Mouse (Mus musculus) CH12.LX (cell line): ENCODE data around the gene Traf5. TPM values are rescaled to one million over a fixed set of nuclear protein-coding genes. Genes with fewer than 3 reads are reported as not detected.

ENCODE experiments used
- DNase-seq: peaks from one replicate; pipeline ENCODE4 v3.0.0-alpha.2; 2013; ENCODE audit errors: extremely low read depth
- H3K27ac ChIP-seq: 2 replicates; pipeline ENCODE4 v1.5.1; 2012; ENCODE audit warnings: low read depth, mild to moderate bottlenecking, control low read depth, moderate library complexity; ENCODE audit not compliant: insufficient read depth
- H3K27me3 ChIP-seq: replicated peaks from 2 replicates; pipeline ENCODE3; 2012; ENCODE audit warnings: inconsistent platforms
- H3K36me3 ChIP-seq, 2 experiments: replicated peaks in 1 of 2; 2 replicates each; pipeline versions ENCODE3 to v1.6.1; 2012; ENCODE audit warnings: inconsistent platforms in 1 of 2, low read length in 1 of 2, mild to moderate bottlenecking in 1 of 2, mixed read lengths in 1 of 2, moderate library complexity in 1 of 2; ENCODE audit not compliant: control insufficient read depth in 1 of 2, insufficient read depth in 1 of 2
- H3K4me1 ChIP-seq, 2 experiments: 2 replicates each; pipeline ENCODE4 v1.6.1; 2012; ENCODE audit warnings: inconsistent platforms in 1 of 2, moderate library complexity in 1 of 2; ENCODE audit not compliant: insufficient read depth in 2 of 2, control insufficient read depth in 1 of 2
- H3K4me2 ChIP-seq: 2 replicates; pipeline ENCODE4 v1.6.1; 2012; ENCODE audit warnings: low read depth, mild to moderate bottlenecking, control low read depth; ENCODE audit not compliant: poor library complexity, insufficient read depth, severe bottlenecking
- H3K4me3 ChIP-seq, 3 experiments: fragments of 150-350 bp in 1 of 3; sonication (generic) in 1 of 3; replicated peaks in 1 of 3; 2 replicates each; pipeline versions ENCODE3 to v1.5.1; 2011 to 2012; ENCODE audit warnings: low read depth in 2 of 3, low read length in 2 of 3, mild to moderate bottlenecking in 2 of 3, moderate library complexity in 2 of 3, control low read depth in 1 of 3, improper control_type of control experiment in 1 of 3, inconsistent platforms in 1 of 3, mixed read lengths in 1 of 3; ENCODE audit not compliant: poor library complexity in 1 of 3
- H3K79me2 ChIP-seq: replicated peaks from 2 replicates; pipeline ENCODE4 v1.6.1; 2012; ENCODE audit warnings: mild to moderate bottlenecking, moderate library complexity; ENCODE audit not compliant: control insufficient read depth, poor library complexity, insufficient read depth, severe bottlenecking; ENCODE audit errors: extremely low read depth
- H3K9ac ChIP-seq: 2 replicates; pipeline ENCODE4 v1.6.1; 2012; ENCODE audit warnings: low read depth, mild to moderate bottlenecking, control low read depth, moderate library complexity; ENCODE audit not compliant: insufficient read depth
- H3K9me3 ChIP-seq: replicated peaks from 2 replicates; pipeline ENCODE3; 2012; ENCODE audit warnings: low read length, inconsistent platforms, mixed read lengths
- BHLHE40 ChIP-seq: IDR thresholded peaks from 2 replicates; pipeline ENCODE4 v1.6.1; 2011; ENCODE audit warnings: mild to moderate bottlenecking, low read depth, low read length, improper control_type of control experiment
- CHD1 ChIP-seq: IDR thresholded peaks from 2 replicates; pipeline ENCODE4 v1.6.1; 2012; ENCODE audit warnings: low read depth, low read length, improper control_type of control experiment, inconsistent platforms
- CHD2 ChIP-seq: IDR thresholded peaks from 2 replicates; pipeline ENCODE4 v1.6.1; 2011; ENCODE audit warnings: low read length, improper control_type of control experiment
- E2F4 ChIP-seq: IDR thresholded peaks from 2 replicates; pipeline ENCODE4 v1.6.1; 2011; ENCODE audit warnings: low read depth, low read length, improper control_type of control experiment; ENCODE audit not compliant: insufficient replicate concordance
- ELF1 ChIP-seq: IDR thresholded peaks from 2 replicates; pipeline ENCODE4 v1.6.1; 2014; ENCODE audit warnings: low read depth, mild to moderate bottlenecking, inconsistent platforms, low read length, improper control_type of control experiment
- ETS1 ChIP-seq: conservative IDR thresholded peaks from 2 replicates; pipeline ENCODE4 v1.6.1; 2012; ENCODE audit warnings: low read depth, mild to moderate bottlenecking, inconsistent platforms, low read length, improper control_type of control experiment, moderate library complexity
- GABPA ChIP-seq: IDR thresholded peaks from 2 replicates; pipeline ENCODE4 v1.6.1; 2012; ENCODE audit warnings: low read depth, low read length, improper control_type of control experiment, inconsistent platforms; ENCODE audit not compliant: insufficient replicate concordance
- IRF4 ChIP-seq: IDR thresholded peaks from 2 replicates; pipeline ENCODE4 v1.6.1; 2014; ENCODE audit warnings: low read depth, mild to moderate bottlenecking, inconsistent platforms, low read length, improper control_type of control experiment
- JUN ChIP-seq: IDR thresholded peaks from 2 replicates; pipeline ENCODE4 v1.6.1; 2011; ENCODE audit warnings: low read depth, mild to moderate bottlenecking, low read length, improper control_type of control experiment, moderate library complexity; ENCODE audit not compliant: insufficient read depth
- JUND ChIP-seq: conservative IDR thresholded peaks from 2 replicates; pipeline ENCODE4 v1.6.1; 2011; ENCODE audit warnings: low read depth, low read length, improper control_type of control experiment
- KAT2A ChIP-seq: IDR thresholded peaks from 2 replicates; pipeline ENCODE4 v1.6.1; 2012; ENCODE audit warnings: low read length, improper control_type of control experiment, inconsistent platforms; ENCODE audit not compliant: insufficient replicate concordance
- MAZ ChIP-seq: IDR thresholded peaks from 2 replicates; pipeline ENCODE4 v1.6.1; 2012; ENCODE audit warnings: low read depth, mild to moderate bottlenecking, inconsistent platforms, low read length, improper control_type of control experiment, moderate library complexity
- MXI1 ChIP-seq: IDR thresholded peaks from 2 replicates; pipeline ENCODE4 v1.6.1; 2011; ENCODE audit warnings: mild to moderate bottlenecking, low read depth, low read length, improper control_type of control experiment
- NELFE ChIP-seq: IDR thresholded peaks from 2 replicates; pipeline ENCODE4 v1.6.1; 2011; ENCODE audit warnings: low read depth, low read length, improper control_type of control experiment
- NRF1 ChIP-seq: IDR thresholded peaks from 2 replicates; pipeline ENCODE4 v1.6.1; 2014; ENCODE audit warnings: low read depth, mild to moderate bottlenecking, inconsistent platforms, low read length, improper control_type of control experiment, moderate library complexity
- POLR2A ChIP-seq: IDR thresholded peaks from 2 replicates; pipeline ENCODE4 v1.6.1; 2011; ENCODE audit warnings: low read depth, mild to moderate bottlenecking, improper control_type of control experiment, low read length
- POLR2AphosphoS2 ChIP-seq: IDR thresholded peaks from 2 replicates; pipeline ENCODE4 v1.6.1; 2011; ENCODE audit warnings: low read depth, low read length, improper control_type of control experiment
- RAD21 ChIP-seq: IDR thresholded peaks from 2 replicates; pipeline ENCODE4 v1.6.1; 2011; ENCODE audit warnings: low read depth, mild to moderate bottlenecking, low read length, improper control_type of control experiment, moderate library complexity
- RCOR1 ChIP-seq: conservative IDR thresholded peaks from 2 replicates; pipeline ENCODE4 v1.6.1; 2012; ENCODE audit warnings: low read depth, mild to moderate bottlenecking, inconsistent platforms, low read length, improper control_type of control experiment
- SMC3 ChIP-seq: IDR thresholded peaks from 2 replicates; pipeline ENCODE4 v1.6.1; 2011; ENCODE audit warnings: low read depth, low read length, improper control_type of control experiment
- TBP ChIP-seq: conservative IDR thresholded peaks from 2 replicates; pipeline ENCODE4 v1.6.1; 2011; ENCODE audit warnings: low read depth, low read length, improper control_type of control experiment
- TCF12 ChIP-seq: IDR thresholded peaks from 2 replicates; pipeline ENCODE4 v1.6.1; 2014; ENCODE audit warnings: low read depth, mild to moderate bottlenecking, inconsistent platforms, low read length, improper control_type of control experiment
- USF1 ChIP-seq: IDR thresholded peaks from 2 replicates; pipeline ENCODE4 v1.6.1; 2014; ENCODE audit warnings: low read depth, mild to moderate bottlenecking, inconsistent platforms, low read length, improper control_type of control experiment
- USF2 ChIP-seq: conservative IDR thresholded peaks from 2 replicates; pipeline ENCODE4 v1.6.1; 2011; ENCODE audit warnings: low read depth, low read length, improper control_type of control experiment
- ZC3H11A ChIP-seq: IDR thresholded peaks from 2 replicates; pipeline ENCODE4 v1.6.1; 2012; ENCODE audit warnings: low read depth, mild to moderate bottlenecking, inconsistent platforms, low read length, improper control_type of control experiment
- ZNF384 ChIP-seq: IDR thresholded peaks from 2 replicates; pipeline ENCODE4 v1.6.1; 2012; ENCODE audit warnings: low read depth, low read length, improper control_type of control experiment, inconsistent platforms
- dilution Hi-C: fragments of 300-500 bp; cut with MboI; formaldehyde crosslinking; loops from 2 replicates; pipeline ENCODE4 v1.14.3; 2020; ENCODE audit warnings: low sequenced_read_pairs; ENCODE audit not compliant: extremely low pct_unique_long_range_greater_than_20kb, extremely low pct_ligation_motif_present
- in situ Hi-C: fragments of 300-500 bp; cut with MboI; formaldehyde crosslinking; loops from 3 replicates; pipeline ENCODE4 v1.14.3; 2019; ENCODE audit warnings: low sequenced_read_pairs, low pct_ligation_motif_present, low pct_unique_long_range_greater_than_20kb, mixed read lengths
- polyA plus RNA-seq: library from polyadenylated mRNA; unstranded; fragments of >175 nt; gene quantifications from 2 replicates; pipeline ENCODE4 v1.2.1, GENCODE M21; 2012; ENCODE audit warnings: low read depth; ENCODE audit not compliant: insufficient read length
- total RNA-seq, 2 experiments: library from RNA; depleted of rRNA; stranded (reverse); fragments of 300-350 nt in 1 of 2; fragments of >200 nt in 1 of 2; gene quantifications; 2 replicates each; pipeline ENCODE4 v1.2.3; 2012 to 2014

Traf5 gene
- total and polyA plus RNA-seq, 3 experiments: 21.3 to 38.7 (median 32.3) TPM

DNA sequence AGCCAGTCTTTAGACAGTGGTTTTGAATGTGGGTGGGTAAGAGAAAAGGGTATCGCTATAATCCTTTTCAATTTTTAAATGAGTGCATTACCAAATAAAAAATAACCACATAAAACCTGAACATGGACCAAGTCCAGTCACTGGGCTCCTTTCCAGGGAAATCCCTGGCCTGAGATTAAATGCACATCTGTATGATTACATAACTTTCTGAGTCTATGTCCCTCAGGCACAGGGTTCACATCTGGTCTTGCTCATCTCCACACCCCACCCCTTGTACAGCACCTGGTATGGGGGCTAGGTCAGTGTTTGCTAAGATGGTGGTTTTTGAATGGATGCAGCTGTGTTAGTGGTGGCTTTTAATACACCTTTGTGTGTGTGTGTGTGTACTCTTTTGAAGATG is 19.9 kb downstream of the Traf5 start:
- H3K27me3 ChIP-seq: no peaks in the 10 kb centered on the region
- dilution Hi-C loops: no loop called here
- no peak overlapping the region for H3K4me2 ChIP-seq
- H3K9me3 ChIP-seq: no peaks in the 10 kb centered on the region
- H3K4me1 ChIP-seq: peaks cover 0 to 46% of the 10 kb centered on the region in 2 experiments; a peak in 2 of 4 replicates
- H3K4me3 ChIP-seq: no peak overlapping the region
- no peaks in the 10 kb centered on the region for H3K79me2 ChIP-seq
- no peak overlapping the region for H3K27ac ChIP-seq
- in situ Hi-C loops: no loop called here
- no peak overlapping the region for H3K9ac ChIP-seq
- no peak for DNase-seq
- H3K36me3 ChIP-seq: peaks cover 16 to 75% of the 10 kb centered on the region in 2 experiments
- TF ChIP-seq ETS1 (no peak), CHD1 (no peak), GABPA (no peak), JUN (no peak), RCOR1 (no peak), CHD2 (no peak), POLR2AphosphoS2 (no peak), E2F4 (no peak), KAT2A (no peak), ELF1 (no peak), IRF4 (no peak), TCF12 (no peak), USF1 (no peak), USF2 (no peak), BHLHE40 (no peak), NRF1 (no peak), SMC3 (no peak), ZNF384 (no peak), RAD21 (no peak), MXI1 (no peak)

DNA sequence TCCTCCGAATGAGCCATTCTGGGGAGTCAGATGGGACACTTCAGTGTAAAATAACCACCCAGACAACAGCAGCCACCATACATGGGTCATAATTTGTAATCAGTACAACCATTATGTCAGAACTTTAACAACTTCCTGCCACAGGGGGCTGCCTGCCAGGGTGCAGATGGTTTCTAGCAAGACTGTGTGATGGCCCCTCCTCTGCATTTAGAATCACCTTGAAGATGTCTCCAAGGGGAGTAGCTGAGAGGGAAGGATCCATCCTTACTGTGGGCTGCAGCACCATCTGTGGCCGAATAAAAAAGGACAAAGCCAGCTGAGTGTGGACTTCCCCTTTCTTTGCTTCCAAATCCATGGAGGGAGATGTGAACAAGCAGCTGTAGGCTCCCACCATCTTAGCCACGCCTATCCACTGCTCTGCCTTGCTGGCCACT is 21.7 kb downstream of the Traf5 start:
- H3K27ac ChIP-seq: no peak overlapping the region
- H3K4me1 ChIP-seq: peaks cover 0 to 29% of the 10 kb centered on the region in 2 experiments; a peak in 2 of 4 replicates
- H3K27me3 ChIP-seq: no peaks in the 10 kb centered on the region
- no peak overlapping the region for H3K9ac ChIP-seq
- H3K4me2 ChIP-seq: no peak overlapping the region
- peaks cover 25 to 83% of the 10 kb centered on the region in 2 experiments for H3K36me3 ChIP-seq
- no peak overlapping the region for H3K4me3 ChIP-seq
- in situ Hi-C loops (no loop called here), dilution Hi-C loops (no loop called here)
- H3K9me3 ChIP-seq: peaks cover under 1% of the 10 kb centered on the region
- no peaks in the 10 kb centered on the region for H3K79me2 ChIP-seq
- DNase-seq: no peak
- no peak for TF ChIP-seq POLR2A
- no peak for TF ChIP-seq NELFE
- no peak for TF ChIP-seq JUND
- no peak for TF ChIP-seq ZNF384
- TF ChIP-seq KAT2A: no peak
- no peak for TF ChIP-seq ZC3H11A
- TF ChIP-seq NRF1: no peak
- no peak for TF ChIP-seq CHD1
- no peak for TF ChIP-seq JUN
- TF ChIP-seq ETS1: no peak
- TF ChIP-seq BHLHE40: no peak
- TF ChIP-seq TBP: no peak
- TF ChIP-seq USF1: no peak
- TF ChIP-seq MAZ: no peak
